Mouse (Mus musculus) spleen, postnatal 14 days (tissue): ENCODE results near the gene Rnase2b.
A peak's percentile ranks its signal among the peaks of the same experiment; 100 is the strongest.
"Not testable (repeated sequence)": the region's sequence is repeated elsewhere in the genome, so short reads cannot be mapped to it uniquely, and the experiment has no call there.

Experiments used
- DNase-seq, 2 experiments: peaks; one replicate each; pipeline ENCODE4 v3.0.0; 2021 to 2022; ENCODE audit warnings: low spot score in 2 of 2

Rnase2b gene

GRCm38 (mm10) chr14:51152249-51152870 lies 9.7 kb upstream of the Rnase2b start:
- no peak for DNase-seq

- DNase-seq: no peak
These were observed 5.9 kb upstream of the Rnase2b start for GRCm38 (mm10) chr14:51156056-51156735.

GRCm38 (mm10) chr14:51156736-51157068 lies 5.4 kb upstream of the Rnase2b start:
- DNase-seq: no peak

- DNase-seq: no peak
These were observed 5.0 kb upstream of the Rnase2b start for GRCm38 (mm10) chr14:51157072-51157471.

GRCm38 (mm10) chr14:51163323-51163722 lies 1.3 kb downstream of the Rnase2b start:
- DNase-seq: not testable (repeated sequence)

GRCm38 (mm10) chr14:51165435-51165834 lies 3.4 kb downstream of the Rnase2b start:
- DNase-seq: no peak

- no peak for DNase-seq
These were observed 4.0 kb downstream of the Rnase2b start for GRCm38 (mm10) chr14:51166068-51166467.

GRCm38 (mm10) chr14:51172095-51172865 lies 10.2 kb downstream of the Rnase2b start:
- peak in 1 of 2 experiments; percentile 12 for DNase-seq

- DNase-seq: not testable (repeated sequence)
These were observed 10.9 kb downstream of the Rnase2b start for GRCm38 (mm10) chr14:51172947-51173346.

GRCm38 (mm10) chr14:51173843-51174242 lies 11.8 kb downstream of the Rnase2b start:
- DNase-seq: no peak

- not testable (repeated sequence) for DNase-seq
These were observed 19.0 kb downstream of the Rnase2b start for GRCm38 (mm10) chr14:51181051-51181450.

GRCm38 (mm10) chr14:51195681-51196080 lies 33.6 kb downstream of the Rnase2b start:
- DNase-seq: no peak

GRCm38 (mm10) chr14:51199098-51200023 lies 37.3 kb downstream of the Rnase2b start, which contains the start of gene Ang2:
Gene Ang2, minus strand, starts transcription at chr14:51199148.
- DNase-seq: no peak

GRCm38 (mm10) chr14:51200054-51200453 lies 38.0 kb downstream of the Rnase2b start:
- DNase-seq: no peak

- no peak for DNase-seq
These were observed 38.4 kb downstream of the Rnase2b start for GRCm38 (mm10) chr14:51200466-51200865.

- no peak for DNase-seq
These were observed 41.1 kb downstream of the Rnase2b start, which contains the start of gene Ear14 for GRCm38 (mm10) chr14:51203115-51203514. Gene Ear14, plus strand, starts transcription at chr14:51203391.
